Mouse (Mus musculus): Measurements from ENCODE around the gene Dennd2a.

The Dennd2a gene

DNA sequence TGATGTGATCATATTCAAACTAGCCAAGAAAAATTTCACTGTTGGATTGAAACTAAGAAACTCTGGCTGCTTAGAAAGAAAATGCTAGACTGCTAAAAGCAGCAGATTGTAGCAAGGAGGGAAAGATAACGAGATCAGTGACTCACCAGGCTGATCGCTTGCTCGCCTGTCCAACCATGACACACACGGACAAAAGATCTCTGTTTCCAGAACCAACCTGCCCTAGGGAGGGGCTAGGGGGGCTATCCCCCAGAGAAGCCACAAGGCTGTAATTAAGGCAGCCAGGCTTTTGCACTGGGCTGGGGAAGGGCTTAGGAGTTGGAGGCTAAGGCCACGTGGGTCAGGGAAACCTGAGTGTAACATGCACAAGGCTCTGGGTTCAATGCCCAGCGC, 41.9 kb downstream of the Dennd2a start:
- DNase-seq (ENCODE audit: low read depth) = no peak

DNA sequence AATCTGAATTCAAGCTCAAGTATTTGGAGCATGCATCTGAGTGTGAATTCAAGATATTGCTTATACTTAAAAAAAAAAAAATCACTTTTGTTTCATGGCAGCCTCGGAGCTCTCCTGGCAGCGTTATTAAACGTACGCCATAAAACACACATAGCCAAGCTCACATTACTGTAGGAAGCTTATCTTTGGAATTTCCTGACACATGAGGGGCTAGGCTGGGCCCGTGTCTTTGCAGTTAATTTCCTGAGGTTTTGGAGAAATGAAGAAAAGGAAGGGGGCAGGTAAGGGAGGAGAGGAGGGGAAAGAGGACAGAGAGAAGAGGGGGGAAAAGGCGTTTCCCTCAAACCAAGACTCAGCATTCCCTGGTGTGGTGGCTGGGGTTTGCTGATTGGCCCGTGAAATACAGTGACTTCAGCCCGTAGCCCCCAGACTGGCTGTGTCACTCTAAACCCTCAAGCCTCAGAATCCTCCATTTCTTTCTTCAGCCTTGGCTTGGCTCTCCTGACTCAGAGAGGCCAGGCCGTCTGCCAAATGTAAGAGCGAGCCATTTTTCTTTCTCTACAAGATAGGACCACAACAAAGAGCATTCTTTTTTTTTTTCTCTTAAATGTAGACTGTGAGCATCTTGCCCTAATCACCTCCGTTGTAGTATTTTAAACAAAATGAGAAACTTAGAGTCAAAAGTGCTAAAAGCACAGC, 42.5 kb downstream of the Dennd2a start:
- DNase-seq (ENCODE audit: low read depth) = no peak

- no peak for DNase-seq (ENCODE audit: low read depth)
Observed at GRCm38 (mm10) chr6:39503476-39503875, 54.2 kb downstream of the Dennd2a start.

DNA sequence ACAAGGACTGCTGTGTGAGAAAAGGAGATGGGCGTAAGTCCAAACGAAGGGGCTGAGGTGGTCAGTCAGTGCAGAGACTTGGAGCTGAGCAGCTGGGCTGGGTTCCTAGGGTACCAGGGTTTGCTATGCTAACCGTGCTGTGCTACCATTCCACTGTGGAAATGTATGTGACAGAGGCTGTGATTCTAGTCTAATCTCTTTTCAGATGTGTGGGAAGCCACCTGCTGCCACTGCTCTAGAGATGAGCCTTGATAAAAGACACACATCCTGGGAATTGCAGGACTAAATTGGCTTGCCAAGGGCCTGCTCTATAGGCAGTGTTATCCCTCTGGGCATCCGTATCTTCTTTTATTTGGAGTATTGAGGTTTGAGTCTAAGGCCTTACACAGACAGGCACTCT, 60.5 kb downstream of the Dennd2a start:
- no peak for DNase-seq (ENCODE audit: low read depth)

DNA sequence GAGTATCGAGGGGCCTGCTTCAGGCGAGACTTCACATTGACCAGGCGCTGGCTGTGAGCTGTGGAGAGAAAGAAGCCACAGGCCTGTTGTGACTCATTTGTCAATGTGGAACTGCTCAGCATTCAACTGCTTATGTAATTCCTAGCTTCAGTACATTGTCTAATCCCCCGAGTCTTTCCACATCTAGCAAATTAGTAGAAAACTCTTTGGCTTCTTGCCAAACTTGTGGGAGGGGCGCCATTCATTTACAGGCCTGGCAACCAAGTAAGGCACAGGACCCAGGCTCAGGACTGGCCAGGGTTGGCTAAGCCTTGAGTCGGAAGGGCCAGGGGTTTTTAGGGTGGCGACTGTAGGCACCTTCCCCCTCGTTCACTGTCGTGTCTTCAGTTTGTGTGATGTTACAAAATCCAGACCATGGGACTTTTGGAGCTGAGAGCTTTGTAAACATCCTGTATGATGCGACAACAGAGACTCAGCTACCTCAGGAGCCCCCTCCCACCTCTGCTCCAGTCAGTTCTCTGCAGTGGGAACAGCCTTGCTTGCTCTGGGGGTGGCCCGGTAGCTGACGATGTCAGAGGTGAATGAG, 64.4 kb downstream of the Dennd2a start:
- DNase-seq (ENCODE audit: low read depth) = no peak

DNA sequence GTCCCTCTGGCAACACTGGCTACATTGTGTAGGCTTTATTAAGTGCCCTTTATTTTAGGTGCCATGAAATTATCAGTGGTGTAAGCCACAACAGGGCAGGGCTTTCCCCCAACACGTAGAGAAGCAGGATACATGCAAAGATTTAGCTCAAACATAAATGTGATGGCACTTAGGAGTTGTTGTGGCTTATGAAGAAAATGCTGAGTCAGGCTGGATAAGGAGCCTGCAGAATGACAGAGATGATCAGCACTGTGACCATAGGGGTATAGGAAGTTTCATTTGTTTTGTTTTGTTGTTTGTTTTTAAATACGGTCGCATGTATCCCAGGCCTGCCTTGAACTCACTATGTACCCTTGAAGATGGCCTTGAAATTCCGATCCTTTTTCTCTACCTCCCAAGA, 65.5 kb downstream of the Dennd2a start:
- no peak for DNase-seq (ENCODE audit: low read depth)

DNA sequence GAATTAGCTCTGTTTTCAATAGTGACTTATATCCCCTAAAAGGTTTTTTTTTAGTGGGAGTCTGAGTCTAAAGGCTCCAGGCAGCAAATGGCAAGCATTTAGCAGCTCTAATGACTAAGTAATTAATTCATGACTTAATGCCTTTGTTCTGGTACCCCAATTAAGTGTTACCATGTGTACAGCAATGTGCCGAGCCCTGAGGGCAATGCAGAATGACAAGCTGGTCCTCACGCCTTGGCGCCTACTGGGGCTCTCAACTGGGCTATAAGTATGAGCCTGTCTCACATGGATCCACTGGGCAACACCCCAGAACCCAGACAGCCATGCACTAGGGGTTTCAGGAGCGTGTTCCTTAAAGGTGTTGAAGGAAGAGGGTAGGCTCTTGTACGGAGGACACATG, 66.5 kb downstream of the Dennd2a start:
- no peak for DNase-seq (ENCODE audit: low read depth)

GRCm38 (mm10) chr6:39488292-39488691, 69.4 kb downstream of the Dennd2a start:
- DNase-seq (ENCODE audit: low read depth) = no peak

- DNase-seq (ENCODE audit: low read depth) = no peak
Observed at GRCm38 (mm10) chr6:39483656-39484055, 74.0 kb downstream of the Dennd2a start.

GRCm38 (mm10) chr6:39478509-39479150, 79.0 kb downstream of the Dennd2a start:
- DNase-seq (ENCODE audit: low read depth) = no peak

GRCm38 (mm10) chr6:39476617-39477016, 81.0 kb downstream of the Dennd2a start:
- no peak for DNase-seq (ENCODE audit: low read depth)

DNA sequence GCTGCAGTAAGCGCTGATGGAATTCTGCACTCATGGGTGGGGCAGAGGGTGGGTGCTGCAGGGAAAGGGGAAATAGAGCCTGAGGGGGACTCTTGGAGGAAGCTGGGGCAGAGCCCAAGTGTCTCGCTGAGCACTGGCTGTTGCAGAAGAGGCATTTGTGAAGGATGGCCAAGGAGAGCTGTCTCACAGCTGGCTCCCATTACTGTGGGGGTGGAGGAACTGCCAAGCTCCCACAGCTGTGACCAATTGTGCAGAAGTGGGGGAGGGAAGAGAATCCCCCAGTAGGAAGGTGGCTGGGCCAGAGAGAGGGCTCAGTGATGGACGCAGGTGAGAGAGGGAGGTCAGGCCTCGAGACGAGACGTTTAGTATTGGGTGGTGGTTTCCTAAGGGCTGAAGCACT, 83.2 kb downstream of the Dennd2a start:
- DNase-seq (ENCODE audit: low read depth) = no peak

GRCm38 (mm10) chr6:39472837-39473236, 84.8 kb downstream of the Dennd2a start:
- no peak for DNase-seq (ENCODE audit: low read depth)

DNA sequence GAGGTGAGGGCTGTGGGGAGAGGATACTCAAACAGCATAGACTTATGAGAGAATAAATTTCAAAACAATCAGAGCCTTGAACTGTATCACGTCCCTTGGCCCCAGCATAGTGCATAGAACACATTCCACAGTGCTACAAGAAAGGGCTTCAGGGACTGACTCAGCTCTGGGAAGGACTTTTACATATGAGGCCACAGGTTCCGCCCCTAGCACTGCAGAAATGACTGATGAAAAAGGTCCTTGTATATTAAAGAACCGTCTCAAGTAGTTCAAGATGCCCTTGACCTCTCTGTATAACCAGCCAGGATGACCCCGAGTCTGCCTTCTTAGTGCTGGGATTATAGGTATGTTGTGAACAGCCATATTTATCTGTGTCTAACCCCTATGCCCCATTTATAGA, 85.4 kb downstream of the Dennd2a start:
- DNase-seq (ENCODE audit: low read depth) = no peak

- DNase-seq (ENCODE audit: low read depth) = no peak
Observed at GRCm38 (mm10) chr6:39470076-39470475, 87.6 kb downstream of the Dennd2a start.

- no peak for DNase-seq (ENCODE audit: low read depth)
Observed at GRCm38 (mm10) chr6:39469427-39469826, 88.2 kb downstream of the Dennd2a start.

DNA sequence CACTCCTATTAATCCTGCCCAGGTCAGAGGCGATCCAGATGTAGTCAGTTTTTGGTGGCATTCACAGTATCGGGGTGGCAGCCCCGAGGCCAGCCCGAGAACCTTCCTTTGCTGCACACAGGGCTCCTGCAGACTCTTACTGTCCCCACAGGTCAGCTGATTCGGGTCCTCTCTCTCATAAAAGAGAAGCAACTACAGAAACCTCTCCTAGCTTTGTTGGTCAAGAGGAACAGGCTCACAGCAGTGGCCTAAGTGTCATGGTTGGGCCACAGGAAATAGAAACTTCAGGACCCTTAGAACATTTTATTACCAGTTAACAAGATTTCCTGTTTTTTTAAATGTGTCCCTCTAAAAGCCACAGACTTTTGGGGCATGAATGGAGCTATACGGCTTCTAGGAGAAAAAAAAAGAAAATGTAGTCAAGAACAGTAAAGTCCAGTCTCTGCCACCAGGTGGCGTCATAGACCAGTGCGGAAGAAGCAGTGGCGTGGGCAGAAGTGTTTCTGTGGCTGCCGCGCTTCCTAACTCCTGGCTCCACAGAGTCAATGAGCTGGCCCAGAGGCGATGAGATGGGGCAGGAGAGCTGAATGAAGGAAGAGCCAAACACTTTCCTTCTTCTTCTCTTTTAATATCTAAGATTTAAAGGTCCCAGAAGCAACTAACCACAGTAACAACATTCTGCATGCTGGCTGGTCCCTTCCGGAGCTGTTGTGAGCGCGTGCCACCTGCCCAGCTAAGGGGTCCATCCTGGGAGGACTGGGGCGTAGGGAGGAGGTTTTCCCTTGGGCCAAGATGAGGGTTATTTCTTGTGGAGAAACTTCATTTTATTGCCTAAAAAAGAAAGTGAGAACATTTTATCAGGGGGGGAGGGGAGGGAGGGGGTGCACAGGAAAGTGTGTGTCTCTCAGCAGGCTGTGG, 94.8 kb downstream of the Dennd2a start:
- peak; percentile 90 for DNase-seq (ENCODE audit: low read depth)

- DNase-seq (ENCODE audit: low read depth) = peak; percentile 22
Observed at GRCm38 (mm10) chr6:39460040-39460439, 97.6 kb downstream of the Dennd2a start.

GRCm38 (mm10) chr6:39455339-39456160, 102.1 kb downstream of the Dennd2a start:
- no peak for DNase-seq (ENCODE audit: low read depth)

- DNase-seq (ENCODE audit: low read depth) = no peak
Observed at GRCm38 (mm10) chr6:39454616-39455015, 103.1 kb downstream of the Dennd2a start.

- no peak for DNase-seq (ENCODE audit: low read depth)
Observed at GRCm38 (mm10) chr6:39453564-39453963, 104.1 kb downstream of the Dennd2a start.

GRCm38 (mm10) chr6:39451033-39451432, 106.6 kb downstream of the Dennd2a start:
- peak; percentile 34 for DNase-seq (ENCODE audit: low read depth)

Measured in naive thymus-derived CD4-positive, alpha-beta T cell, adult 2 months (primary cell).